Mouse (Mus musculus): ENCODE measurements around the gene Apol8.

- TF ChIP-seq CTCF (IDR thresholded peaks at IDR 0.05; ENCODE audit: low read depth) (no peak), EP300 (IDR thresholded peaks at IDR 0.05; ENCODE audit: low read depth) (no peak)
Observed at GRCm38 (mm10) chr15:77774303-77774702, 17.5 kb upstream of the Apol8 start.
